Mouse (Mus musculus) cortical plate, adult 2 months (tissue): ENCODE data around the gene Ttc1.

Experiments used
- CTCF ChIP-seq: fragments of 200-500 bp; IDR thresholded peaks from 2 replicates; pipeline ENCODE4 v1.5.1; 2011; ENCODE audit warnings: mild to moderate bottlenecking, control low read depth, low read length; ENCODE audit not compliant: insufficient read depth; ENCODE audit errors: extremely low read depth
- POLR2A ChIP-seq: fragments of 200-500 bp; IDR thresholded peaks from 2 replicates; pipeline ENCODE4 v1.6.1; 2011; ENCODE audit warnings: mild to moderate bottlenecking, low read length, control low read depth; ENCODE audit not compliant: insufficient read depth; ENCODE audit errors: extremely low read depth

GRCm38 (mm10) chr11:43696623-43697022 lies 51.2 kb downstream of the Ttc1 start:
- TF ChIP-seq CTCF (no peak), POLR2A (no peak)
